Mouse (Mus musculus) heart, embryonic 14.5 days (tissue): ENCODE measurements around the gene Dqx1. TPM values are rescaled to one million over a fixed set of nuclear protein-coding genes. Genes with fewer than 3 reads are reported as not detected.
A peak's percentile ranks its signal among the peaks of the same experiment; 100 is the strongest.

ENCODE experiments used
- ATAC-seq: fragments of 200-750 bp; cut with Nextera tagmentation; 2 replicates; pipeline ENCODE4 v1.8.0; 2017; ENCODE audit warnings: low read depth, moderate TSS enrichment; ENCODE audit not compliant: insufficient number of reproducible peaks, insufficient read depth, low FRiP score
- H3K27ac ChIP-seq, 2 experiments: fragments of 200-500 bp in 1 of 2; fragments of 300-500 bp in 1 of 2; sonication (generic) in 1 of 2; replicated peaks in 1 of 2; 2 replicates each; pipeline ENCODE4 v1.5.1; 2012 to 2014; ENCODE audit warnings: low read depth in 2 of 2, low read length in 2 of 2, control low read depth in 1 of 2, mild to moderate bottlenecking in 1 of 2, mixed read lengths in 1 of 2; ENCODE audit not compliant: control insufficient read depth in 1 of 2, insufficient read depth in 1 of 2
- H3K27me3 ChIP-seq: fragments of 300-500 bp; sonication (generic); 2 replicates; pipeline ENCODE4 v1.6.1; 2014; ENCODE audit warnings: mild to moderate bottlenecking, low read length, control low read depth; ENCODE audit not compliant: control insufficient read depth, insufficient read depth
- H3K36me3 ChIP-seq: fragments of 300-500 bp; sonication (generic); 2 replicates; pipeline ENCODE4 v1.6.1; 2014; ENCODE audit warnings: mild to moderate bottlenecking, control low read depth, low read length, mixed read lengths; ENCODE audit not compliant: control insufficient read depth, insufficient read depth
- H3K4me1 ChIP-seq, 2 experiments: fragments of 200-500 bp in 1 of 2; fragments of 300-500 bp in 1 of 2; sonication (generic) in 1 of 2; 2 replicates each; pipeline ENCODE4 v1.6.1; 2012 to 2014; ENCODE audit warnings: low read length in 2 of 2, control low read depth in 1 of 2, mixed read lengths in 1 of 2; ENCODE audit not compliant: control insufficient read depth in 2 of 2, insufficient read depth in 2 of 2
- H3K4me2 ChIP-seq: fragments of 300-500 bp; sonication (generic); 2 replicates; pipeline ENCODE4 v1.6.1; 2014; ENCODE audit warnings: mild to moderate bottlenecking, low read length
- H3K4me3 ChIP-seq, 2 experiments: fragments of 200-500 bp in 1 of 2; fragments of 300-500 bp in 1 of 2; sonication (generic) in 1 of 2; 2 replicates each; pipeline ENCODE4 v1.5.1; 2012 to 2014; ENCODE audit warnings: low read length in 2 of 2, mild to moderate bottlenecking in 2 of 2, control low read depth in 1 of 2, low read depth in 1 of 2, moderate library complexity in 1 of 2; ENCODE audit not compliant: control insufficient read depth in 1 of 2, insufficient read depth in 1 of 2
- H3K9ac ChIP-seq: fragments of 300-500 bp; sonication (generic); 2 replicates; pipeline ENCODE4 v1.6.1; 2014; ENCODE audit warnings: mild to moderate bottlenecking, low read length
- H3K9me3 ChIP-seq: fragments of 300-500 bp; sonication (generic); 2 replicates; pipeline ENCODE4 v1.6.1; 2016; ENCODE audit warnings: low read length, control low read depth; ENCODE audit not compliant: control insufficient read depth
- WGBS: fragments of 180-500 bp; shearing (Covaris S2); extraction: QIAGEN DNeasy Blood & Tissue Kit; methylation state at CpG from one replicate; pipeline ENCODE4 v1.1.7; 2014; 5-methylcytosine and 5-hydroxymethylcytosine counted together
- polyA plus RNA-seq: library from polyadenylated mRNA; unstranded; fragments of >200 nt; fragmentation: Nextera tagmentation; extraction: Ambion mirVana; gene quantifications from 2 replicates; pipeline ENCODE4 v1.2.1, GENCODE M21; 2014

Dqx1 gene
- polyA plus RNA-seq, 1 experiment from 2014 or later = 0.46 TPM

- no peak overlapping the region for H3K4me2 ChIP-seq
- ATAC-seq = no peak
- H3K4me1 ChIP-seq = peaks cover 16 to 17% of the 10 kb centered on the region in 2 experiments
- no peak overlapping the region for H3K4me3 ChIP-seq
- H3K9ac ChIP-seq = no peak overlapping the region
- 92% methylated on average over 5 of the region's 5 CpGs for WGBS
- H3K9me3 ChIP-seq = no peaks in the 10 kb centered on the region
- H3K27me3 ChIP-seq = peaks cover 2% of the 10 kb centered on the region; the same call in 1 of the 2 replicates
- H3K36me3 ChIP-seq = no peaks in the 10 kb centered on the region
- H3K27ac ChIP-seq = peak overlapping the region; percentile 52 to 70; a peak in 3 of 4 replicates
Observed at GRCm38 (mm10) chr6:83043993-83044392, 13.7 kb upstream of the Dqx1 start.

GRCm38 (mm10) chr6:83044742-83045141 is 12.9 kb upstream of the Dqx1 start:
- peaks cover 16 to 17% of the 10 kb centered on the region in 2 experiments for H3K4me1 ChIP-seq
- peak overlapping the region; percentile 52 to 70 for H3K27ac ChIP-seq
- H3K36me3 ChIP-seq = no peaks in the 10 kb centered on the region
- H3K4me3 ChIP-seq = no peak overlapping the region
- no peaks in the 10 kb centered on the region for H3K9me3 ChIP-seq
- H3K4me2 ChIP-seq = no peak overlapping the region
- ATAC-seq = peak; percentile 72
- no peak overlapping the region for H3K9ac ChIP-seq
- peaks cover 2% of the 10 kb centered on the region; the same call in 1 of the 2 replicates for H3K27me3 ChIP-seq
- WGBS = 12% methylated on average over 9 of the region's 9 CpGs

GRCm38 (mm10) chr6:83049367-83049766 is 8.3 kb upstream of the Dqx1 start:
- 62% methylated on average over 10 of the region's 10 CpGs for WGBS
- no peak overlapping the region for H3K4me2 ChIP-seq
- no peak overlapping the region for H3K9ac ChIP-seq
- 0 out of 2 replicates have a peak, but pooled peaks cover 5% of the 10 kb centered on the region for H3K27me3 ChIP-seq
- no peak overlapping the region for H3K4me3 ChIP-seq
- H3K36me3 ChIP-seq = peaks cover 19% of the 10 kb centered on the region
- ATAC-seq = no peak
- H3K4me1 ChIP-seq = peaks cover 10 to 20% of the 10 kb centered on the region in 2 experiments
- H3K9me3 ChIP-seq = no peaks in the 10 kb centered on the region
- H3K27ac ChIP-seq = no peak overlapping the region

- ATAC-seq = no peak
- H3K9ac ChIP-seq = peak overlapping the region; percentile 97
- H3K9me3 ChIP-seq = no peaks in the 10 kb centered on the region
- peak overlapping the region; percentile 78 to 97 for H3K4me3 ChIP-seq
- peaks cover 42% of the 10 kb centered on the region for H3K36me3 ChIP-seq
- peak overlapping the region; percentile 84 for H3K4me2 ChIP-seq
- peaks cover 9 to 21% of the 10 kb centered on the region in 2 experiments for H3K4me1 ChIP-seq
- H3K27me3 ChIP-seq = 0 out of 2 replicates have a peak, but pooled peaks cover 2% of the 10 kb centered on the region
- 1% methylated on average over 26 of the region's 26 CpGs for WGBS
- peak overlapping the region; percentile 25 to 88 for H3K27ac ChIP-seq
Observed at GRCm38 (mm10) chr6:83053136-83053960, 4.3 kb upstream of the Dqx1 start.

GRCm38 (mm10) chr6:83054074-83054851 is 3.4 kb upstream of the Dqx1 start, which contains the start of gene Aup1:
Aup1 (plus strand) TSS chr6:83054521.
- WGBS = under 1% methylated on average over 60 of the region's 64 CpGs
- Histone ChIP-seq H3K4me3 (peak within 1 kb of the TSS; percentile 78 to 97), H3K4me1 (peaks cover 9 to 21% of the 10 kb centered on the region in 2 experiments), H3K9ac (peak within 1 kb of the TSS; percentile 97), H3K27ac (peak within 1 kb of the TSS; percentile 70 to 88), H3K4me2 (peak within 1 kb of the TSS; percentile 84), H3K36me3 (peaks cover 42% of the 10 kb centered on the region), H3K9me3 (no peaks in the 10 kb centered on the region), H3K27me3 (0 out of 2 replicates have a peak, but pooled peaks cover 2% of the 10 kb centered on the region)
- peak; percentile 94 for ATAC-seq

- Histone ChIP-seq H3K9ac (peak within 1 kb of the TSS; percentile 97), H3K4me3 (peak within 1 kb of the TSS; percentile 78 to 97), H3K9me3 (no peaks in the 10 kb centered on the region), H3K27ac (peak within 1 kb of the TSS; percentile 70 to 88), H3K27me3 (0 out of 2 replicates have a peak, but pooled peaks cover 2% of the 10 kb centered on the region), H3K4me1 (peaks cover 9 to 21% of the 10 kb centered on the region in 2 experiments), H3K4me2 (peak within 1 kb of the TSS; percentile 84), H3K36me3 (peaks cover 42% of the 10 kb centered on the region)
- under 1% methylated on average over 42 of the region's 50 CpGs for WGBS
- ATAC-seq = peak; percentile 27
Observed at GRCm38 (mm10) chr6:83054871-83055431, 2.7 kb upstream of the Dqx1 start, which contains the start of gene Htra2. Htra2 (minus strand) TSS chr6:83055273.

- H3K27ac ChIP-seq = no peak overlapping the region
- peaks cover 4 to 9% of the 10 kb centered on the region in 2 experiments for H3K4me1 ChIP-seq
- no peaks in the 10 kb centered on the region for H3K9me3 ChIP-seq
- H3K4me3 ChIP-seq = no peak overlapping the region
- peaks cover 32% of the 10 kb centered on the region for H3K27me3 ChIP-seq
- 84% methylated on average over 2 of the region's 2 CpGs for WGBS
- peaks cover 23% of the 10 kb centered on the region for H3K36me3 ChIP-seq
- no peak overlapping the region for H3K4me2 ChIP-seq
- ATAC-seq = no peak
- no peak overlapping the region for H3K9ac ChIP-seq
Observed at GRCm38 (mm10) chr6:83058725-83059124, 1.1 kb downstream of the Dqx1 start.
